18 mouse cellular contexts compared by ENCODE assay signal in genomic region chr7:99187451-99187850, GRCm38 (mm10). TPM values are rescaled to one million over a fixed set of nuclear protein-coding genes. Genes with fewer than 3 reads are reported as not detected.
"Had no signal": no experiment of that assay in that cellular context is flagged by ENCODE, and none has a peak within 500 bp of the region (broad histone marks: within the 10 kb centered on the region; RNA-seq: fewer than 3 reads in every experiment).

No protein-coding gene starts in this region.

- H3K9me3 ChIP-seq: kidney, embryonic 15.5 days; limb, embryonic 13.5 days; liver, embryonic 13.5 days; neural tube, embryonic 13.5 days had no signal

- H3K36me3 ChIP-seq: kidney, embryonic 15.5 days; limb, embryonic 13.5 days; liver, embryonic 13.5 days; neural tube, embryonic 13.5 days had no signal

- DNase-seq: kidney, postnatal 14 days; left cerebral cortex, postnatal 4 days; liver, embryonic 13.5 days; lung, adult 18-20 months; retina, postnatal 1 day; right cerebral cortex, postnatal 4 days; spleen, adult 18-20 months; thymus, adult 2 months; thymus, postnatal 25 days had no signal

- H3K4me2 ChIP-seq: kidney, embryonic 15.5 days; limb, embryonic 13.5 days; liver, embryonic 13.5 days; neural tube, embryonic 13.5 days had no signal

- H3K4me1 ChIP-seq: limb, embryonic 13.5 days had no signal

- H3K9ac ChIP-seq: kidney, embryonic 15.5 days; limb, embryonic 13.5 days; liver, embryonic 13.5 days; neural tube, embryonic 13.5 days had no signal

- H3K4me3 ChIP-seq: kidney, embryonic 15.5 days; limb, embryonic 13.5 days; liver, embryonic 13.5 days; neural tube, embryonic 13.5 days had no signal

- H3K27ac ChIP-seq: kidney, embryonic 15.5 days; limb, embryonic 13.5 days; liver, embryonic 13.5 days; neural tube, embryonic 13.5 days had no signal

- ATAC-seq: midbrain, embryonic 16.5 days had no signal

RNA-seq across cellular contexts. Expression of gene Dgat2, which starts 4.9 kb away (rescaled TPM):
- total RNA-seq: megakaryocyte-erythroid progenitor cell, adult 5-6 weeks had no signal

RNA-seq across cellular contexts. Expression of gene Mogat2, which starts 51.0 kb away (rescaled TPM):
- total RNA-seq: layer of hippocampus, adult 8-10 months; layer of hippocampus, postnatal 14 days; left cerebral cortex, adult 18-20 months; megakaryocyte-erythroid progenitor cell, adult 5-6 weeks had no signal
- polyA plus RNA-seq: testis, adult 2 months had no signal
